Mouse (Mus musculus) spleen, adult 2 months (tissue): ENCODE measurements at regions not wholly inside any gene's neighbourhood (a gene's known extent, or its start where the extent isn't known, plus 50 kb on each side); places are given as distances from the start of the nearest gene placed in this dataset.

ENCODE experiments used
- DNase-seq, 2 experiments: peaks; one replicate each; pipeline versions ENCODE4 v3.0.0 to v3.0.0-alpha.2; 2012 to 2021; ENCODE audit warnings: low spot score in 2 of 2, low read depth in 1 of 2
- H3K27ac ChIP-seq: fragments of 200-500 bp; 2 replicates; pipeline ENCODE4 v1.5.1; 2012; ENCODE audit warnings: low read length, inconsistent platforms; ENCODE audit not compliant: insufficient read depth
- H3K27me3 ChIP-seq: fragments of 200-500 bp; 2 replicates; pipeline ENCODE4 v1.6.1; 2012; ENCODE audit warnings: mild to moderate bottlenecking, moderate library complexity, low read length, inconsistent platforms; ENCODE audit not compliant: control insufficient read depth, insufficient read depth
- H3K36me3 ChIP-seq: fragments of 200-500 bp; 2 replicates; pipeline ENCODE4 v1.6.1; 2012; ENCODE audit warnings: mild to moderate bottlenecking, low read length, inconsistent platforms; ENCODE audit not compliant: control insufficient read depth, insufficient read depth
- H3K4me1 ChIP-seq: fragments of 200-500 bp; 2 replicates; pipeline ENCODE4 v1.6.1; 2011; ENCODE audit warnings: inconsistent platforms; ENCODE audit not compliant: control insufficient read depth, insufficient read depth, insufficient read length
- H3K4me3 ChIP-seq: fragments of 200-500 bp; 2 replicates; pipeline ENCODE4 v1.5.1; 2011; ENCODE audit warnings: mild to moderate bottlenecking, inconsistent platforms; ENCODE audit not compliant: insufficient read depth, insufficient read length; ENCODE audit errors: extremely low read depth
- CTCF ChIP-seq: fragments of 200-500 bp; IDR thresholded peaks from 2 replicates; pipeline ENCODE4 v1.5.1; 2011; ENCODE audit warnings: mild to moderate bottlenecking, inconsistent platforms; ENCODE audit not compliant: insufficient read depth, insufficient read length, insufficient replicate concordance; ENCODE audit errors: extremely low read depth
- POLR2A ChIP-seq: fragments of 200-500 bp; IDR thresholded peaks from 2 replicates; pipeline ENCODE4 v1.6.1; 2011; ENCODE audit warnings: low read depth, low read length, inconsistent platforms
- WGBS: fragments of 180-500 bp; shearing (Covaris S2); methylation state at CpG from one replicate; pipeline ENCODE4 v1.1.7; 2018; 5-methylcytosine and 5-hydroxymethylcytosine counted together

GRCm38 (mm10) chr4:131355526-131355991, 411.4 kb downstream of the Matn1 start:
- H3K4me3 ChIP-seq = no peak overlapping the region
- no peak for DNase-seq
- no peaks in the 10 kb centered on the region for H3K4me1 ChIP-seq
- TF ChIP-seq POLR2A = no peak
- TF ChIP-seq CTCF = no peak
- H3K27ac ChIP-seq = no peak overlapping the region
- no peaks in the 10 kb centered on the region for H3K36me3 ChIP-seq
- no peaks in the 10 kb centered on the region for H3K27me3 ChIP-seq
- 87% methylated on average over 12 of the region's 12 CpGs for WGBS

- TF ChIP-seq CTCF (no peak), POLR2A (no peak)
- no peak for DNase-seq
- Histone ChIP-seq H3K27me3 (no peaks in the 10 kb centered on the region), H3K4me1 (no peaks in the 10 kb centered on the region), H3K36me3 (no peaks in the 10 kb centered on the region), H3K27ac (no peak overlapping the region), H3K4me3 (no peak overlapping the region)
- WGBS = 85% methylated on average over 12 of the region's 12 CpGs
Measured at GRCm38 (mm10) chr4:131356316-131356715, 412.1 kb downstream of the Matn1 start.

GRCm38 (mm10) chr4:131363030-131363429, 418.8 kb downstream of the Matn1 start:
- Histone ChIP-seq H3K27me3 (no peaks in the 10 kb centered on the region), H3K4me1 (no peaks in the 10 kb centered on the region), H3K27ac (no peak overlapping the region), H3K4me3 (no peak overlapping the region), H3K36me3 (no peaks in the 10 kb centered on the region)
- TF ChIP-seq POLR2A = no peak
- TF ChIP-seq CTCF = no peak
- DNase-seq = no peak
- 87% methylated on average over 1 of the region's 1 CpGs for WGBS

- no peak overlapping the region for H3K27ac ChIP-seq
- no peak overlapping the region for H3K4me3 ChIP-seq
- peak in 1 of 2 experiments; percentile 6 for DNase-seq
- no peaks in the 10 kb centered on the region for H3K36me3 ChIP-seq
- no peaks in the 10 kb centered on the region for H3K4me1 ChIP-seq
- TF ChIP-seq POLR2A (no peak), CTCF (no peak)
- 26% methylated on average over 6 of the region's 6 CpGs for WGBS
- H3K27me3 ChIP-seq = no peaks in the 10 kb centered on the region
Measured at GRCm38 (mm10) chr4:131364671-131365252, 420.6 kb downstream of the Matn1 start.

GRCm38 (mm10) chr4:131366006-131366405, 421.8 kb downstream of the Matn1 start:
- no peaks in the 10 kb centered on the region for H3K27me3 ChIP-seq
- DNase-seq = no peak
- 68% methylated on average over 2 of the region's 2 CpGs for WGBS
- TF ChIP-seq POLR2A = no peak
- TF ChIP-seq CTCF = no peak
- H3K4me1 ChIP-seq = no peaks in the 10 kb centered on the region
- H3K4me3 ChIP-seq = no peak overlapping the region
- no peak overlapping the region for H3K27ac ChIP-seq
- no peaks in the 10 kb centered on the region for H3K36me3 ChIP-seq

GRCm38 (mm10) chr4:131366656-131367055, 422.5 kb downstream of the Matn1 start:
- 96% methylated on average over 1 of the region's 1 CpGs for WGBS
- H3K4me1 ChIP-seq = no peaks in the 10 kb centered on the region
- no peak overlapping the region for H3K4me3 ChIP-seq
- no peaks in the 10 kb centered on the region for H3K27me3 ChIP-seq
- H3K27ac ChIP-seq = no peak overlapping the region
- TF ChIP-seq CTCF = no peak
- no peak for TF ChIP-seq POLR2A
- no peak for DNase-seq
- no peaks in the 10 kb centered on the region for H3K36me3 ChIP-seq

- TF ChIP-seq POLR2A (no peak), CTCF (no peak)
Measured at GRCm38 (mm10) chr4:131372517-131372916, 428.3 kb downstream of the Matn1 start.

More at GRCm38 (mm10) chr4:131372517-131372916, 428.3 kb downstream of the Matn1 start:
- no peak overlapping the region for H3K4me3 ChIP-seq
- no peak for DNase-seq
- no peaks in the 10 kb centered on the region for H3K27me3 ChIP-seq
- H3K27ac ChIP-seq = no peak overlapping the region
- no peaks in the 10 kb centered on the region for H3K36me3 ChIP-seq
- 72% methylated on average over 16 of the region's 16 CpGs for WGBS
- no peaks in the 10 kb centered on the region for H3K4me1 ChIP-seq
